Mouse (Mus musculus): Measurements from ENCODE around the gene Inpp1.

DNA sequence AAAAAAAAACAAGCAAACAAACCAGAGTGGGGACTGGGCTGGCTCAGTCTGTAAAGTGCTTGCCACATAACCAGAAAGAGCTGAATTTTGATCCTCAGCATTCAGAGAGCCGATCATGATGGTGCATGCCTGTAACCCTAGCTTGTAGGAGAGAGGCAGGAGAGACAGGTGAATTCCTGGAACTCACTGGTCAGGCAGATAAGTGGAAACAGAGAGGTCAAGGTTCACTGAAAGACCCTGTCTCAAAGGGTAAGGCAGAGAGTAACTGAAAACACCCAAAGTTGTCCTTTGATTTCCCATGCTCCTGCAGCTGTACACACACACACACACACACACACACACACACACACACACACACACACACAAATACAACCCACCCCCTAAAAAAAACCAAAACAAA lies 12.4 kb downstream of the Inpp1 start:
- no peak for TF ChIP-seq CTCF (IDR thresholded peaks at IDR 0.05; ENCODE audit: control insufficient read depth, insufficient read depth, insufficient replicate concordance, low read depth, low read length)
- no peak for TF ChIP-seq POLR2A (IDR thresholded peaks at IDR 0.05; ENCODE audit: control insufficient read depth, low read depth, low read length)

Measured in testis, adult 2 months (tissue).